Mouse (Mus musculus) stomach, postnatal 0 days (tissue): ENCODE results near the gene Gon7. TPM values are rescaled to one million over a fixed set of nuclear protein-coding genes. Genes with fewer than 3 reads are reported as not detected.
A peak's percentile ranks its signal among the peaks of the same experiment; 100 is the strongest.

ENCODE experiments used
- ATAC-seq: fragments of 200-750 bp; cut with Nextera tagmentation; 2 replicates; pipeline ENCODE4 v1.8.0; 2017; ENCODE audit not compliant: low FRiP score, low TSS enrichment
- DNase-seq: peaks from one replicate; pipeline ENCODE4 v3.0.0-alpha.2; 2016; ENCODE audit warnings: low spot score
- H3K27ac ChIP-seq: fragments of 300-500 bp; sonication (generic); replicated peaks from 2 replicates; pipeline ENCODE4 v1.5.1; 2014; ENCODE audit warnings: mild to moderate bottlenecking, control low read depth
- H3K27me3 ChIP-seq: fragments of 300-500 bp; sonication (generic); 2 replicates; pipeline ENCODE4 v1.6.1; 2014; ENCODE audit warnings: low read length; ENCODE audit not compliant: control insufficient read depth, insufficient read depth
- H3K36me3 ChIP-seq: fragments of 300-500 bp; sonication (generic); 2 replicates; pipeline ENCODE4 v1.6.1; 2014; ENCODE audit warnings: low read length, mixed read lengths; ENCODE audit not compliant: control insufficient read depth, insufficient read depth
- H3K4me1 ChIP-seq: fragments of 300-500 bp; sonication (generic); replicated peaks from 2 replicates; pipeline ENCODE4 v1.6.1; 2014; ENCODE audit warnings: antibody characterized with exemption; ENCODE audit not compliant: control insufficient read depth, insufficient read depth
- H3K4me2 ChIP-seq: fragments of 300-500 bp; sonication (generic); replicated peaks from 2 replicates; pipeline ENCODE4 v1.6.1; 2014; ENCODE audit warnings: low read depth, mild to moderate bottlenecking, control low read depth, moderate library complexity
- H3K4me3 ChIP-seq: fragments of 300-500 bp; sonication (generic); 2 replicates; pipeline ENCODE4 v1.5.1; 2014; ENCODE audit warnings: low read depth, low read length, control low read depth
- H3K9ac ChIP-seq: fragments of 300-500 bp; sonication (generic); 2 replicates; pipeline ENCODE4 v1.6.1; 2014; ENCODE audit warnings: mild to moderate bottlenecking, low read length, control low read depth, mixed read lengths
- H3K9me3 ChIP-seq: fragments of 300-500 bp; sonication (generic); 2 replicates; pipeline ENCODE4 v1.6.1; 2016; ENCODE audit warnings: low read length; ENCODE audit not compliant: control insufficient read depth
- CTCF ChIP-seq: IDR thresholded peaks from 2 replicates; pipeline ENCODE4 v1.5.1; 2016; ENCODE audit warnings: antibody characterized with exemption, low read depth, mild to moderate bottlenecking, moderate library complexity
- EP300 ChIP-seq: optimal IDR thresholded peaks from 2 replicates; pipeline ENCODE3; 2016; ENCODE audit warnings: antibody characterized with exemption
- WGBS: fragments of 180-500 bp; shearing (Covaris S2); extraction: QIAGEN DNeasy Blood & Tissue Kit; methylation state at CpG from one replicate; pipeline ENCODE4 v1.1.7; 2014; 5-methylcytosine and 5-hydroxymethylcytosine counted together
- polyA plus RNA-seq: library from polyadenylated mRNA; unstranded; fragments of >200 nt; fragmentation: Nextera tagmentation; extraction: Ambion mirVana; gene quantifications from 2 replicates; pipeline ENCODE4 v1.2.1, GENCODE M21; 2015

Gon7 gene
- 13.6 and 14.7 TPM in 2 replicates for polyA plus RNA-seq

- WGBS: under 1% methylated on average over 62 of the region's 73 CpGs
- no peaks in the 10 kb centered on the region for H3K27me3 ChIP-seq
- peak; percentile 98 for ATAC-seq
Measured at GRCm38 (mm10) chr12:102757689-102758402, at the start of gene Gon7, which contains the start of the genes Gm28051 and Ubr7. Gene Gon7, minus strand, starts transcription at chr12:102757803. Gene Gm28051, minus strand, starts transcription at chr12:102757765. Gene Ubr7, plus strand, starts transcription at chr12:102757967.

GRCm38 (mm10) chr12:102799528-102799927 is 41.9 kb upstream of the Gon7 start:
- ATAC-seq (no peak), DNase-seq (no peak)
- 86% methylated on average over 2 of the region's 2 CpGs for WGBS
- H3K4me3 ChIP-seq: no peak overlapping the region
- H3K4me2 ChIP-seq: no peak overlapping the region
- H3K9ac ChIP-seq: no peak overlapping the region
- H3K4me1 ChIP-seq: no peaks in the 10 kb centered on the region
- no peaks in the 10 kb centered on the region for H3K36me3 ChIP-seq
- H3K9me3 ChIP-seq: no peaks in the 10 kb centered on the region
- no peak overlapping the region for H3K27ac ChIP-seq
- H3K27me3 ChIP-seq: no peaks in the 10 kb centered on the region
- TF ChIP-seq EP300 (no peak), CTCF (no peak)

More at GRCm38 (mm10) chr12:102757689-102758402, at the start of gene Gon7, which contains the start of the genes Gm28051 and Ubr7:
- Histone ChIP-seq H3K4me1 (no peaks in the 10 kb centered on the region; the same call in 1 of the 2 replicates), H3K9me3 (no peaks in the 10 kb centered on the region), H3K27ac (peak within 1 kb of the TSS; percentile 86), H3K4me2 (peak within 1 kb of the TSS; percentile 95), H3K36me3 (no peaks in the 10 kb centered on the region), H3K4me3 (peak within 1 kb of the TSS; percentile 89), H3K9ac (peak within 1 kb of the TSS; percentile 80)
- no peak for TF ChIP-seq EP300
- TF ChIP-seq CTCF: peak; percentile 71
- peak; percentile 97 for DNase-seq

- Histone ChIP-seq H3K4me1 (no peaks in the 10 kb centered on the region), H3K27ac (no peak overlapping the region), H3K27me3 (no peaks in the 10 kb centered on the region), H3K4me3 (no peak overlapping the region), H3K9me3 (no peaks in the 10 kb centered on the region), H3K9ac (no peak overlapping the region), H3K4me2 (no peak overlapping the region), H3K36me3 (peaks cover 24% of the 10 kb centered on the region)
- TF ChIP-seq EP300 (no peak), CTCF (no peak)
- 65% methylated on average over 7 of the region's 7 CpGs for WGBS
- DNase-seq (no peak), ATAC-seq (no peak)
Measured at GRCm38 (mm10) chr12:102787927-102788326, 30.3 kb upstream of the Gon7 start.

GRCm38 (mm10) chr12:102785593-102785985 is 28.0 kb upstream of the Gon7 start:
- no peak overlapping the region for H3K4me3 ChIP-seq
- ATAC-seq: no peak
- no peak overlapping the region for H3K4me2 ChIP-seq
- H3K9ac ChIP-seq: no peak overlapping the region
- peaks cover 18% of the 10 kb centered on the region for H3K36me3 ChIP-seq
- no peaks in the 10 kb centered on the region for H3K4me1 ChIP-seq
- no peaks in the 10 kb centered on the region for H3K27me3 ChIP-seq
- no peak for DNase-seq
- H3K27ac ChIP-seq: no peak overlapping the region
- TF ChIP-seq CTCF: no peak
- no peak for TF ChIP-seq EP300
- WGBS: 91% methylated on average over 5 of the region's 5 CpGs
- H3K9me3 ChIP-seq: no peaks in the 10 kb centered on the region

GRCm38 (mm10) chr12:102784899-102785592 is 27.4 kb upstream of the Gon7 start:
- TF ChIP-seq CTCF: no peak
- Histone ChIP-seq H3K36me3 (peaks cover 16% of the 10 kb centered on the region), H3K27ac (no peak overlapping the region), H3K4me1 (no peaks in the 10 kb centered on the region), H3K27me3 (no peaks in the 10 kb centered on the region), H3K4me2 (no peak overlapping the region), H3K9ac (no peak overlapping the region), H3K4me3 (no peak overlapping the region), H3K9me3 (no peaks in the 10 kb centered on the region)
- no peak for DNase-seq
- WGBS: 87% methylated on average over 19 of the region's 19 CpGs
- ATAC-seq: no peak

- Histone ChIP-seq H3K9me3 (no peaks in the 10 kb centered on the region), H3K4me3 (no peak overlapping the region), H3K36me3 (peaks cover 10% of the 10 kb centered on the region; the same call in 1 of the 2 replicates), H3K4me1 (no peaks in the 10 kb centered on the region), H3K4me2 (no peak overlapping the region), H3K9ac (no peak overlapping the region), H3K27ac (no peak overlapping the region), H3K27me3 (no peaks in the 10 kb centered on the region)
- no peak for ATAC-seq
- WGBS: 93% methylated on average over 5 of the region's 5 CpGs
- no peak for DNase-seq
- TF ChIP-seq EP300: no peak
- TF ChIP-seq CTCF: no peak
Measured at GRCm38 (mm10) chr12:102782841-102783240, 25.2 kb upstream of the Gon7 start.
